Mouse (Mus musculus) urinary bladder, postnatal 36 days (tissue): ENCODE measurements around the gene Serpinb6a.
A peak's percentile ranks its signal among the peaks of the same experiment; 100 is the strongest.
"Not testable (repeated sequence)": the region's sequence is repeated elsewhere in the genome, so short reads cannot be mapped to it uniquely, and the experiment has no call there.

Experiments used
- DNase-seq, 2 experiments: peaks; one replicate each; pipeline ENCODE4 v3.0.0; 2022; ENCODE audit warnings: low spot score in 2 of 2, mixed read lengths in 1 of 2

Gene Serpinb6a

GRCm38 (mm10) chr13:33989625-33990024, 13.0 kb downstream of the Serpinb6a start:
- DNase-seq = no peak

GRCm38 (mm10) chr13:33966574-33966973, 36.0 kb downstream of the Serpinb6a start:
- no peak for DNase-seq

GRCm38 (mm10) chr13:33966025-33966412, 36.6 kb downstream of the Serpinb6a start:
- no peak for DNase-seq

GRCm38 (mm10) chr13:33965056-33966024, 37.3 kb downstream of the Serpinb6a start:
- DNase-seq = peak in 1 of 2 experiments; percentile 20

GRCm38 (mm10) chr13:33964206-33965046, 38.2 kb downstream of the Serpinb6a start, which contains the start of gene Nqo2:
TSS of gene Nqo2 (plus strand) at chr13:33964687.
- peak; percentile 50 to 71 for DNase-seq

- no peak for DNase-seq
These were observed 42.8 kb downstream of the Serpinb6a start for GRCm38 (mm10) chr13:33959771-33960170.

- DNase-seq = no peak
These were observed 45.8 kb downstream of the Serpinb6a start for GRCm38 (mm10) chr13:33956571-33957421.

- no peak for DNase-seq
These were observed 49.6 kb downstream of the Serpinb6a start for GRCm38 (mm10) chr13:33952947-33953346.

- DNase-seq = no peak
These were observed 50.5 kb downstream of the Serpinb6a start for GRCm38 (mm10) chr13:33952075-33952449.

- no peak for DNase-seq
These were observed 51.1 kb downstream of the Serpinb6a start for GRCm38 (mm10) chr13:33951308-33952074.

GRCm38 (mm10) chr13:33942212-33942779, 60.3 kb downstream of the Serpinb6a start:
- no peak for DNase-seq

- DNase-seq = no peak
These were observed 61.2 kb downstream of the Serpinb6a start for GRCm38 (mm10) chr13:33941288-33941808.

- DNase-seq = not testable (repeated sequence)
These were observed 65.0 kb downstream of the Serpinb6a start for GRCm38 (mm10) chr13:33937587-33937986.

GRCm38 (mm10) chr13:33937151-33937550, 65.4 kb downstream of the Serpinb6a start:
- DNase-seq = no peak

GRCm38 (mm10) chr13:33935465-33936181, 67.0 kb downstream of the Serpinb6a start:
- peak; percentile 64 to 77 for DNase-seq

GRCm38 (mm10) chr13:33934743-33935142, 67.9 kb downstream of the Serpinb6a start:
- DNase-seq = peak in 1 of 2 experiments; percentile 32

- peak in 1 of 2 experiments; percentile 40 for DNase-seq
These were observed 71.7 kb downstream of the Serpinb6a start for GRCm38 (mm10) chr13:33930912-33931311.

GRCm38 (mm10) chr13:33930281-33930680, 72.3 kb downstream of the Serpinb6a start:
- no peak for DNase-seq

GRCm38 (mm10) chr13:33921699-33922098, 80.9 kb downstream of the Serpinb6a start:
- no peak for DNase-seq
